Mouse (Mus musculus) liver, embryonic 14.5 days (tissue): Measurements from ENCODE around the gene Rpl41. TPM values are rescaled to one million over a fixed set of nuclear protein-coding genes. Genes with fewer than 3 reads are reported as not detected.

Experiments
- ATAC-seq: fragments of 200-750 bp; cut with Nextera tagmentation; 2 replicates; pipeline ENCODE4 v1.8.0; 2017; ENCODE audit warnings: moderate number of reproducible peaks, mild to moderate bottlenecking, moderate library complexity; ENCODE audit not compliant: insufficient read depth
- DNase-seq, 3 experiments: peaks; one replicate each; pipeline ENCODE4 v3.0.0-alpha.2; 2012 to 2013; ENCODE audit warnings: low read depth in 3 of 3, low spot score in 3 of 3
- H3K27ac ChIP-seq: fragments of 300-500 bp; sonication (generic); 2 replicates; pipeline ENCODE4 v1.5.1; 2014; ENCODE audit warnings: moderate library complexity, mild to moderate bottlenecking, control low read depth, inconsistent platforms
- H3K27me3 ChIP-seq: fragments of 300-500 bp; sonication (generic); 2 replicates; pipeline ENCODE4 v1.6.1; 2014; ENCODE audit warnings: mild to moderate bottlenecking, low read length, moderate library complexity; ENCODE audit not compliant: control insufficient read depth, insufficient read depth
- H3K36me3 ChIP-seq: fragments of 300-500 bp; sonication (generic); replicated peaks from 2 replicates; pipeline ENCODE4 v1.6.1; 2014; ENCODE audit warnings: low read depth; ENCODE audit not compliant: control insufficient read depth, insufficient read depth
- H3K4me1 ChIP-seq, 2 experiments: fragments of 200-500 bp in 1 of 2; fragments of 300-500 bp in 1 of 2; sonication (generic) in 1 of 2; replicated peaks; 2 replicates each; pipeline ENCODE4 v1.6.1; 2012 to 2014; ENCODE audit warnings: antibody characterized with exemption in 1 of 2, inconsistent platforms in 1 of 2, low read length in 1 of 2; ENCODE audit not compliant: control insufficient read depth in 2 of 2, insufficient read depth in 2 of 2
- H3K4me2 ChIP-seq: fragments of 300-500 bp; sonication (generic); 2 replicates; pipeline ENCODE4 v1.6.1; 2014; ENCODE audit warnings: low read depth, mild to moderate bottlenecking, control low read depth, moderate library complexity
- H3K4me3 ChIP-seq, 2 experiments: fragments of 200-500 bp in 1 of 2; fragments of 300-500 bp in 1 of 2; sonication (generic) in 1 of 2; 2 replicates each; pipeline ENCODE4 v1.5.1; 2012 to 2014; ENCODE audit warnings: low read depth in 2 of 2, low read length in 2 of 2, mild to moderate bottlenecking in 2 of 2, control low read depth in 1 of 2, inconsistent platforms in 1 of 2, moderate library complexity in 1 of 2; ENCODE audit not compliant: insufficient read depth in 1 of 2
- H3K9ac ChIP-seq: fragments of 300-500 bp; sonication (generic); replicated peaks from 2 replicates; pipeline ENCODE4 v1.6.1; 2014; ENCODE audit warnings: mild to moderate bottlenecking, control low read depth, moderate library complexity
- H3K9me3 ChIP-seq: fragments of 300-500 bp; sonication (generic); 2 replicates; pipeline ENCODE4 v1.6.1; 2016; ENCODE audit warnings: low read length, mixed read lengths; ENCODE audit not compliant: control insufficient read depth
- CTCF ChIP-seq: IDR thresholded peaks from 2 replicates; pipeline ENCODE4 v1.5.1; 2016; ENCODE audit warnings: antibody characterized with exemption, low read depth, control low read depth
- EP300 ChIP-seq: IDR thresholded peaks from 2 replicates; pipeline ENCODE4 v1.6.1; 2016; ENCODE audit warnings: antibody characterized with exemption, low read depth
- WGBS: fragments of 180-500 bp; shearing (Covaris S2); extraction: QIAGEN DNeasy Blood & Tissue Kit; methylation state at CpG from one replicate; pipeline ENCODE4 v1.1.7; 2014; ENCODE audit not compliant: insufficient replicate concordance; 5-methylcytosine and 5-hydroxymethylcytosine counted together
- polyA plus RNA-seq, 2 experiments: library from polyadenylated mRNA; depleted of rRNA in 1 of 2; stranded (reverse) in 1 of 2; unstranded in 1 of 2; fragments of >200 nt; fragmentation: Nextera tagmentation in 1 of 2; extraction: Ambion mirVana in 1 of 2; gene quantifications; 2 replicates each; pipeline versions ENCODE4 v1.2.1 to v1.2.3; 2012 to 2014

Gene Rpl41
- polyA plus RNA-seq, 2 experiments: 2,546 to 3,454 TPM

GRCm38 (mm10) chr10:128504641-128505370 lies 44.3 kb downstream of the Rpl41 start:
- ATAC-seq: 0 out of 2 replicates have a peak, but pooled peaks have one; percentile 31

GRCm38 (mm10) chr10:128504012-128504411 lies 45.1 kb downstream of the Rpl41 start:
- no peak for ATAC-seq
- no peaks in the 10 kb centered on the region for H3K9me3 ChIP-seq
- WGBS: 52% methylated on average over 3 of the region's 3 CpGs
- no peak overlapping the region for H3K4me3 ChIP-seq
- no peak overlapping the region for H3K27ac ChIP-seq
- no peaks in the 10 kb centered on the region for H3K27me3 ChIP-seq
- DNase-seq: no peak
- H3K4me2 ChIP-seq: no peak overlapping the region
- no peak overlapping the region for H3K9ac ChIP-seq
- no peaks in the 10 kb centered on the region for H3K36me3 ChIP-seq
- peaks cover 10 to 16% of the 10 kb centered on the region in 2 experiments for H3K4me1 ChIP-seq
- TF ChIP-seq CTCF (no peak), EP300 (no peak)

More at GRCm38 (mm10) chr10:128504641-128505370, 44.3 kb downstream of the Rpl41 start:
- WGBS: 11% methylated on average over 9 of the region's 9 CpGs
- Histone ChIP-seq H3K4me2 (peak overlapping the region; percentile 44), H3K9me3 (no peaks in the 10 kb centered on the region), H3K4me3 (no peak overlapping the region), H3K27ac (peak overlapping the region; percentile 47), H3K36me3 (no peaks in the 10 kb centered on the region), H3K27me3 (no peaks in the 10 kb centered on the region), H3K4me1 (peaks cover 10 to 16% of the 10 kb centered on the region in 2 experiments), H3K9ac (peak overlapping the region; percentile 48)
- no peak for DNase-seq
- TF ChIP-seq CTCF (no peak), EP300 (no peak)

DNA sequence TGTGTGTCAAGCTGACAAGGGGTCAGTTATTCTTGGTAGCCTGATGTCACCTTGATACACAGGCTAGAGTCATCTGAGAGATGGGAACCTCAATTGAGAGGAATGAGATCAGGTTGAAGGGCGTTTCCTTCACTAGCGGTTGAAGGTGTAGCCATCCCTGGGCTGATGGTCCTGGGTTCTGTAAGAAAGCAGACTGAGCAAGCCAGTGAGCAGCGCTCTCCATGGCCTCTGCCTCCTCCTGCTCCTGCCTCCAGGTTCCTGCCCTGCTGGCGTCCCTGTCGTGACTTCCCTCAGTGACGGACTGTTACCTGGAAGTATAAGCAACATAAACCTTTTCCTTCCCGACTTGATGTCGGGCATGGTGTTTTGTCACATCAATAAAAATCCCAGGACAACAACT lies 45.6 kb downstream of the Rpl41 start:
- Histone ChIP-seq H3K36me3 (no peaks in the 10 kb centered on the region), H3K9ac (no peak overlapping the region), H3K9me3 (no peaks in the 10 kb centered on the region), H3K27ac (no peak overlapping the region), H3K4me2 (no peak overlapping the region), H3K27me3 (no peaks in the 10 kb centered on the region), H3K4me3 (no peak overlapping the region), H3K4me1 (peaks cover 10 to 16% of the 10 kb centered on the region in 2 experiments)
- ATAC-seq (no peak), DNase-seq (no peak)
- no peak for TF ChIP-seq CTCF
- no peak for TF ChIP-seq EP300
- 77% methylated on average over 8 of the region's 8 CpGs for WGBS

- ATAC-seq: no peak
Observed at GRCm38 (mm10) chr10:128502341-128502740, 46.8 kb downstream of the Rpl41 start.

GRCm38 (mm10) chr10:128499116-128499671 lies 49.9 kb downstream of the Rpl41 start:
- peak; percentile 53 for ATAC-seq

More at GRCm38 (mm10) chr10:128502341-128502740, 46.8 kb downstream of the Rpl41 start:
- no peak overlapping the region for H3K27ac ChIP-seq
- H3K9ac ChIP-seq: no peak overlapping the region
- TF ChIP-seq EP300 (no peak), CTCF (no peak)
- H3K36me3 ChIP-seq: no peaks in the 10 kb centered on the region
- WGBS: 63% methylated on average over 5 of the region's 5 CpGs
- H3K9me3 ChIP-seq: no peaks in the 10 kb centered on the region
- no peak overlapping the region for H3K4me2 ChIP-seq
- no peak overlapping the region for H3K4me3 ChIP-seq
- DNase-seq: no peak
- no peaks in the 10 kb centered on the region for H3K27me3 ChIP-seq
- peaks cover 13 to 19% of the 10 kb centered on the region in 2 experiments for H3K4me1 ChIP-seq

More at GRCm38 (mm10) chr10:128499116-128499671, 49.9 kb downstream of the Rpl41 start:
- peak; percentile 9; the same call in 1 of the 2 replicates for TF ChIP-seq CTCF
- TF ChIP-seq EP300: no peak
- peak overlapping the region; percentile 83 for H3K4me2 ChIP-seq
- H3K36me3 ChIP-seq: no peaks in the 10 kb centered on the region
- H3K4me3 ChIP-seq: peak overlapping the region; percentile 66 to 98
- H3K9ac ChIP-seq: peak overlapping the region; percentile 66
- under 1% methylated on average over 21 of the region's 21 CpGs for WGBS
- H3K27me3 ChIP-seq: no peaks in the 10 kb centered on the region
- peak overlapping the region; percentile 79 for H3K27ac ChIP-seq
- no peaks in the 10 kb centered on the region for H3K9me3 ChIP-seq
- peaks cover 10 to 17% of the 10 kb centered on the region in 2 experiments for H3K4me1 ChIP-seq
- peak in 1 of 3 experiments; percentile 41 for DNase-seq
